Mouse (Mus musculus) cerebellum, postnatal 4 days (tissue): ENCODE measurements around the gene Tiprl.

ENCODE experiments used
- DNase-seq, 2 experiments: peaks; one replicate each; pipeline ENCODE4 v3.0.0; 2022; ENCODE audit warnings: low spot score in 2 of 2, mixed read lengths in 1 of 2

Tiprl gene

DNA sequence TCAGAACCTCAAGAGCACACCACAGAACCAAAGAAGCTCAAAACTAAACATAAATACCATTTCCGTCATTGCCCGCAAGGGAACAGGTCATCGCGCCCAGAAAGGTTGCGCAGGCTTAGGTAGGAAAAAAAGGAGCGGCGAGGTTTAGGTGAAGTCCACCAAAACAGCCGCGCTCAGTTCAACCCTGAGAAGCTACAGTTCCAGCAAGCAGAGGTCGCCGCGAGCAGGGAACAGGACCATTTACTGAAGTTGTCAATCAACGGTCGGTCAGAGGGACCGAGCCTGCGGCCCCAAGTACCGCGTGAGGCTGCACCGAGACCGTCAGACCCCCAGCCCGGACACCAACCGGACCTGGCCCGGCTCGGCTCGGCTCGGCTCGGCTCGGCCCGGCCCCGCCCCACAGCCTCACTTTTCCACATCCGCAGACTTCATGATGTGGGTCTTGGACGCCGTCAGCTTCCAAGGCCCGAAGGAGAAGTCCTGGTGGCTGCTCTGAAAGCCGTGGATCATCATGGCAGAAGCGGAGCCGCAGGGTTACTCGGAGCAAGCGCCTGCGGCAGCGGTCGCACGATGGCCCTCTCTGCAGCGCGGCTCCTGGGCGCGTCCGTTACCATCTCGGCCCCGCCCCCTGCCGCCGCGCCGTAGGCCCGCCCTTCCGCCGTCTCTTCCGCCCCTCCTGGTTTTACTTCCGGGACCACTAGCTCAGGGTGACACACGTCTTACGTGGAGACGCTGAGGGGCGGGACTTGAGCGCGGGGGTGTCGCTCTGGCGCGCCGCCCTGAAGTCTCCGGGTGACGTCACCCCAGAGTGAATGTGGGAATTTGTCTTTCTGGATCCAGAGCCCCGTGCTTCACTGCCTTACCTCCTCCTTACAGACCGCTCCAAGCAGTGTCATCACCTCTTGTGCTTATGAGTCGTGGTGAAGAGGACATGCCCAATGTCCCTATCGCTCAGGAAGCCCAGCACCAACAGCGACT, at the start of gene Tiprl:
Tiprl (minus strand) TSS at position 676 of the 978 bp plus-strand sequence.
- DNase-seq = peak; percentile 90 to 96

DNA sequence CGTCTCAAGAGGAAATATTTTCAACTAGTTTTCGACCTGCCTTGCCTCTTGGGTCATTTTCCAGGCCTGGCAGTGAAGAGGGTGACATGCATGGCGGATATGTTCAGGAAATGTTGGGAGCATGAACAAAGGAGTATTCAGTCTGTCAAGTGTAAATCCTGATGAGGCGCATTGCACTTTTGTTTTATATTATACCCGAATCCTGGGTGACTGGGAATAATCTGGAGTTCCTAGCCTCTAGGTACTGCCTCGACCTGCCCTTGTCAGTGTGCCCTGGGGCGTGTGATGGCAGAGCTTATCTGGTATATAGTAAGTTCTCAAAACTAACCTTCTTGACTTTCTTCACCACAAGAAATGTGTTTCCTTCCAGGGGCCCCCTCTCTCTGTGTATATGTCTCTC, 47.3 kb upstream of the Tiprl start:
- no peak for DNase-seq

DNA sequence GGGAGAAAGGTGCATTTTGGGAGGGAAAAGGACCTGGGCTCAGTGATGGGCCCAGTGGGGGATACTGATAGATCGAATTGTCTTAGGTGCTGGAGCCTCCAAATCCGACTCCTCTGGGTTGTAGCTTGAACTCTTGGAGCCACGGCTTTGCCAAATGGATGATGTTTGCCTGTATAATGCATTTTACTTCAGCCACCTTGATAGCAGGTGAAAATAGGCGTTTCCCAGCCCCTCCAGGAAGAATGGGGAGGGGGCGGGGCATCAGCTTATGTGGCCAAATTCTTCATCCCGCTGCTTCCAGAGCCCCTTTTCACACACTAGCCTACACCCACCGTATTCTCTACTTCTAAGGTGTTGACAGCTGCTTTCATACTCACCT, 46.2 kb upstream of the Tiprl start:
- no peak for DNase-seq

DNA sequence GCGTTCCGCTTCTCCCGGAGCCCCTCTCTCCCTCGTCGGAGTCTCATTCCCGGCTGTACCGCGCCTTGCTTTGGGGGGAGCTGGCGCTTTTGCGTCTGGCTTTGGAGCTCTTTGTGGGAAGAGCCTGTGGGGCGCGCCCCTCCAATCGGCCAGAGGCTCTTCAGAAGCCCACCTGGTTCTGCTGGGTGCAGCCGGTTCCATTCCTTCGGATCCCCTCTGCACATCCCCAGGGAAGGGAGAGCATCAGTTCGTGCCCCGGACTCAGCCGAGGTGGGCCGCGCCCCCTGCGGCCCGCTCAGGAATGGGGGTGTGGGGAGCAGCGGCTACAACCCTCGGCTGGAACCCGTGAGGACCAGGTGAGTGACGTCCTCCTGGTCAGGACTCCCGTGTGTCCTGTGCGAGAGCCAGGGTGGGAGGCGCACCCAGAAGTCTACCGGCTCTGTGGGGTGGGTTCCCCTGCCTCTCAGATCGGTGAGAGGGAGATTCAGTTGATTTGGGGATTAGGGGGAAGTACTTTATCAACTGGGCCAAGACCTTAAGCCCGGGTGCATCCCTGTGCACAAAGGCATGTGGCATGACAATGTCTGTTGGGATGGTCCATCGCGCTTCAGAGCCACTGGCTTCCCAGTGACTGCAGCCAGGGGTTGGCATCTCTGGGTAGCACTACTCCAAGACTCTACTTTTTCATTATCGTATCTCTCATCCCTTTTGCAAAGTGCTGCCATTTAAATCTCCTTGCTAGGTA, 45.6 kb upstream of the Tiprl start:
- no peak for DNase-seq

DNA sequence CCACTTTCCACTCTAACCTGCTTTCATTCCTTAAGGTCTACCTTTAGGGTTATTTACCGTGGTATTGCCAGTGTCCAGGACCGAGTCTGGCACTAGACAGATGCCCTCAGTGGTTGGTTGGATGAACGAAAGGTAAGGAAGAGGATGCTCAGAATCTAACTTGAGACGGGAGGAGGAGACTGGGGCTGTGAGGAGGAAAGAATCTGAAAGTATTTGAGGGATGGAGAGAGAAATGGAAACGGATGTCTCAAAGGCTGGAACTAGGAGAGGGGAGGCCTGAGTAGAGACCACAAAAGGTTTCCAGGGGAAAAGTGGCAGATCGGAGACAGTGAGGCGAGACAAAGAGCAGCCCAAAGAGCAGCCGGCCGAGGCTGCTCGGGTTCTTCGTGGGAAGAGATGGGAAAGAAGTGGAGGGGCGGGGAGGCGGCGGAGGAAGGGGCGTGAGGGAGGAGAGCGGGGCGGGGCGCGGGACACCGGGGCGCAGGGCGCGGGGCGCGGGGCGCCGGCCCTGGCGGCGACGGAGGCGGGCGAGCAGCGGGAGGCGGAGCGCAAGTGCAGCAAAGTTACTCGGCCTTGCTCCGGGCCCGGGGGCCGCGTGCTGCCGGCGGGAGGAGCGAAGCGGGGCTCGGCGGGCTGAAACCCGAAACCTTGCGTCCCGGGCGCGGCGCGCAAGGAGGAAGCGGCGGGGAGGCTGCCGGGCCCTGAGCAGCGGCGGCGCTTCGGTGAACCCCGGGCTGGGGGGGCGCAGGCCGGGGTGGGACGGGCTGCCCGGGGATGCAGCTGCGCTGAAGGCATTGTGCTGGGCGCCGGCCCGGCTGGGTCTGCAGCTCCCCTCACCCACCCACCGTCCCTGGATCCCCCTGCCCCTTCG, 44.8 kb upstream of the Tiprl start:
- peak; percentile 40 to 57 for DNase-seq

DNA sequence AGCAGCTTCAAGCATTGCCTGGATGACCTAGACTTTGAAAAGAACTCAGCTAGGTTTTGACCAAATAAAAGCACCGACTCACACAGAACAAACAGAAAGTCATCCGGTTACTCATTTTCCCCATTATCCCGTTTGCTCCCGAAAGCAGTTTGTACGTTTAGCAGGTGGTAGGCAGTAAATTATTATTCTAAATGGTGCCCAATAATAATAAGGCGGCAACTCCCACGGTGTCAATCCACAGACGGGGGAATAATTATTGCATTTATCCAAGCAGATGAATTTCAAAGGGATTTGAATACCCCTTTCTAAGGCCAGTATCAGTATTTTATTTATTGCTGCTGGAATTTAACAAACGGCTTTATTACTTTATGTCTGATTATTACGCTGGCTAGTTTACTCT, 43.9 kb upstream of the Tiprl start:
- no peak for DNase-seq

DNA sequence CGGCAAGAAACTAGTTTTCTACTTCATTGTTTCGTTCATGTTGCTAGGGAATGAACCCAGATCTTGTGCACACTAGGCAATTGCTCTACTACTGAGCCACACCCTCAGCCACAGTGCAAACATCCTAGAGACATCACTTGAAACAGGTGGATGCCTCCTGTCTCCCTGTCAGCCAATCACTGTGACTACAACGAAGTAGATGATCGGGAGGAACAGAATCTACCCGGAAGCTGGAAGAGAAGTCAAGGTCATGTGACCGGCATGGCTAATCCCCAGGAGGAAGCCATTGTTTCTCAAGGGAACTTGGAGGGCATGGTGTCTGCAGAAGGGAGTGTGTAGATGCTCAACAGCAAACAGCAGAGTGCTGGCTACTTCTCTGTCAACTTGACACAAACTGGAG, 38.1 kb upstream of the Tiprl start:
- no peak for DNase-seq

DNA sequence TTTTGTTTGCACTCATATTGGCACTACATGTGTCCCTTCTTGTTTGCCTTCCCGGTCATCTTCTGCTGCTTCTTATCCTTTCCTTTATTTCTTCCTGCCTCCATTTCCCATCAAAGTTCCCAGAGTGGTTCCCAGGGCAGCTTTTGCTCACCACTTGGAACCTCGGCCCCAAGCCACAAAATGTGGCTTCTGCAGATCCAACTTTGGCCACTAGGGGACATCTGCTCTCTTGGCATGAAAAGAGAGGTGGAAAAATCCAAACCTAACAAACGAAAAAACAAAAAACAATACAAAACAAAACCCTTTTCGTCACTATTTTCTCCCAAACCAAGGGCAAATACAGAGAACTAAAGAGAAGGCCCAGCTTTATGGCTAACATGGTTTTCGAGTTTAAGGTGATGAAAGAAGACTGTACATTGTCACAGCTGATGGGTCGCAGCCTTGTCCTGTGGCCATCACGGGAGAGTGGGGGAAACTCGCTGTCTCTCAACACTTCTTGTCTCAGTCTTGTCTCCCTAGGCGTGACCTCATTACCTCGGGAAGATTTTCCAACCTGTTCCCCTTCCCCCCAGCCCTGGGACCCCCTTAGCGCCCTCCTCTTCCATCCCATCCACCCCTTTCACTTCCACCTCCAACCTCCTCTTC, 15.4 kb upstream of the Tiprl start:
- DNase-seq = peak; percentile 32 to 62

DNA sequence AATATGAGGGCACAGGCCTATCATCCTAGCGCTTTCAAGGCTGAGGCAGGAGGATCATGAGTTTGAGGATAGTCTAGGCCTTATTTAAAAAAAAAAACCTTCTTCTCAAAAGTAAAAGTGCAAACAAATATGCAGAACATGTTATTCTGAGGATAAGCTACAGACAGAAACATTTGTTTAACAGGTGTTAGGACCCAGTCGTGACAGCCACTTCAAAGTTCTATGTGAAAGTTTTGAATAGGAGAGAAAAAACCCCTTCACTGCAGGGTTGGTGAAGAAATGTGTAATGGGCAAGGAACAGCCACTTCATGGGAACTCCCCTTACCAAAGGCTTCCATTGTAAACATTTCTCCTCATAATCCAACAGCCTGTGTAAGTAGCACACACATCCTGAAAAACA, 13.8 kb upstream of the Tiprl start:
- DNase-seq = no peak

DNA sequence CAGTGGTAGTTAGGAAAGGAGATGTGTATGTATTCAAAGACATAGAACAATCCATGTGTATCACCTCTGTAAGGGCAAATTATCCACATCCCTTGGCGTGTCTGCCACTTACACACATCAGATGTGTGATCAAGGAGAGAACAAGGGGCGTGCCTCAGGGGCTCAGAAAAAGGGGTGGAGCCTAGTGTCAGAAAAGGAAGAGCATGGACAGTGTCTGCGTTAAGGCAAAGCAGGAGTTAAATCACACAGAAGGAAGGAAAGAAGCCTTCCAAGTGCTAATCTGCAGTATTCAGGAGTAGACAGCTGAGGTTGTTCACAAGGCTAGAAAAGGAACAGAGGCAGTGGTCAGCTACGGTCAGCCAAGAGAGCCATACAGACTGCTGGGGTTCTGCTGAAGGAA, 12.0 kb upstream of the Tiprl start:
- DNase-seq = no peak

DNA sequence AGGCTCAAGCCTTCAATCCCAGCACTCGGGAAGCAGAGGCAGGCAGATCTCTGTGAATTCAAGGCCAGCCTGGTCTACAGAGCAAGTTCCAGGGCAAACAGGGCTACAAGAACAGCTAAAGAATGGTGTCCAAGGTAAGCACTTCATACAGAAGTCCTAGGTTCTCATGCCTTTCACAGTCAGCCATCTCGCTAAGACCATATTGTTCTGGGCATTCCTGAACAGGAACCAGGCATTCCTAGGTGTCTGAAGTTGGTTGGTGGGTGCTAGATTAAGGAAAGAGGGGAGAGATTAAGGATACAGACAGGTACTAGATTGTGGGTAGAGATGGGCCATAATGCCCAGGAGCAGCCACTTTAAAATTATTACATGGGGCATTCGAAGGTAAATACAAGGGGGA, 11.0 kb upstream of the Tiprl start:
- no peak for DNase-seq

DNA sequence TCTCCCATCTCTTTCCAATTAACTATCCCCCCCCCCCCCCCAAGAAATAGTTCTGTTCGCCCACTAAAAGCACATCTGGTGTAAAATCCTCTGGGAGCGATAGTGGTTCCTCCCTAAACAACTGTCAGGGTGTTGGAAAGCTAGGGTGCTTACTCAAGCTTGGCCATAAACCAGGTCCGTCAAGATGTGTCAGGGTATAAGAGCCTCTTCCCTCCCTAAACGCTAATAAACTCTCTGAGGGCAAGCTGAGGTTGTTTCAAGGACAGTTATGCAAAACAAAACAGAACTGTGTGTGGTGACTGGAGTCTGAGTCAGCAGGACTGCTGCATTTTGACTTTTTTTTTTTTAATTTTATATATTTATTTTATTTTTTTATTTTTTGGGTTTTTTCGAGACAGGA, 10.3 kb upstream of the Tiprl start:
- no peak for DNase-seq

DNA sequence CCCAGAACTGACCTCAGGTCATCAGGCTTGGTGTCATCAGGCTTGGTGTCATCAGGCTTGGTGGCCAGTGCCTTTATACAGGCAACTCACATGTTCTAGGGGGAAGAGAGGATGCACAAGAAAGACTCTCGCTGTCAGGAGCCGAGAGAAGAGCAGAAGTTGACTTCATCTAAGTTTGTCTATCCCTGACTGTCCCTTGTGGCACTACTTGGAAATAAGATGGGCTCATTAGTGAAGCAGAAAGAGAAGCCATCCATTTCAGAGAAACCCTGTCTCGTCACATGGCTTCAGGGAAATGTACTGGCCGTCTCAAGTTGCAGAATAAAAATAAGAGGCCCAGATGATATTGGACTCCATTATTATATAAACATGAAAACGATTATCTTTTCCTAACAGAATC, 9.8 kb upstream of the Tiprl start:
- no peak for DNase-seq

DNA sequence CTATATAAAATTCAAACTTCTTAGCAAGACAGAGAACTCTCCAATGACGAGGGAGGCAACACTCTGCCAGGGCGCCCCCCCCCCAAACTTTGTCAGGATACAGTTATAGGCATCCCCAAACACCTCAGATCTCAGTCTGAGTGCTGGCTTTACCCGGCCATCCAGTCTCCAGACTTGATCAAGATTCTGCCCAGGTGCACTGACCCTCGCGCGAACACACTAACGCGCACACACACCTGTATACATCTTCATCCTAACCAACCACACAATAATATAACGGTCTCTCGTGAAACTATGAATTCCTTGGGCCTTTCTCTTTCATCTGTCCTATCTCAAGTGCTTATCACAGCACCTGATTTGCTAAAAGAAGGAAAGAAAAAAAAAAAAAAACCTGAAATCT, 950 bp downstream of the Tiprl start:
- DNase-seq = no peak

DNA sequence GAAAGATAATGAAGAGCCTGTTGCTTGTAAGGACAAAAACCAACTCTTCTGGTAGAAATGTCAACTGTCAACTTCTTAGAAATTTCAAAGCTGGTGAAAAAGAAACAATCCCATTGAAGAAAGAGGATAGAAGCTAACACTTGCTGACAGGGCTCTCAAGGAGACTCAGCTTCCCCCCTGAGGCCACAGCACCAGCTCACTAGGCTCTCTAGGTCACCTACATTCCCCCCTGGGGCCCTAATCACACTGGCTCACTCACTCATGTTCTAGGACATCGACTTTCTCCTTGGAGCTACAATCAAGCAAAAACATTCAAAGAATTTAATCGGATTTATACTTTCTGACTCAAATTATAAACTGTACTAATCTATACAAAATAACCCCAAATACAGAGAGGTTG, 3.0 kb downstream of the Tiprl start:
- no peak for DNase-seq

DNA sequence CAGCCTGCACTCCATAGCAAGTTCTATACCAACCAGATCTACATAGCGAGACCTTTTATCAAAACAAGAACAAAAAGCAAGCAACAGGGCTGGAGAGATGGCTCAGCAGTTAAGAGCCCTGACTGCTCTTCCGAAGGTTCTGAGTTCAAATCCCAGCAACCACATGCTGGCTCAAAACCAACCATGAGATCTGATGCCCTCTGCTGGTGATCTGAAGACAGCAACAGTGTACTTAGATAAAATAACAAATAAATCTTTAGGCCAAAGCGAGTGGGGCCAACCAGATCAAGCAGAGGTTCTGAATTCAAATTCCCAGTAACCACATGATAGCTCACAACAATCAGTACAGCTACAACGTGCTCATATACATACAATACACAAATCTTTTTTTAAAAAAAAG, 6.1 kb downstream of the Tiprl start:
- DNase-seq = no peak

DNA sequence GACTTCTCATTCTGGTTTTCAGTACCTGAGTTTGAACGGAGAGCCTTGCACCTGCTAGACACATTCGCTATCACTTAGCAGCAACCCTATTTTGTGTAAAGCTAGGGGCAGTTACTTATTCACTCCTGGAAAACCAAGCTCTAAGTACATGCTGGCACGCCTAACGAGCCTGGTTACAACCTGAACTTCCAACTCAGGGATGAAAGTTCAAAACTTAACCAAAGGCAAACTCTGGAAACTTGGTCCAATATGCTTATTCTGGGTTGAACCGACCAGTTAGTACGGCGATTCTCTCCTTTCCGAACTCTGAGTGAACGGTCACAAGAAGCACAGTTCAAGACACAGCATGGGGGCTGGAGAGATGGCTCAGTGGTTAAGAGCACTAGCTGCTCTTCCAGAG, 7.2 kb downstream of the Tiprl start:
- no peak for DNase-seq

DNA sequence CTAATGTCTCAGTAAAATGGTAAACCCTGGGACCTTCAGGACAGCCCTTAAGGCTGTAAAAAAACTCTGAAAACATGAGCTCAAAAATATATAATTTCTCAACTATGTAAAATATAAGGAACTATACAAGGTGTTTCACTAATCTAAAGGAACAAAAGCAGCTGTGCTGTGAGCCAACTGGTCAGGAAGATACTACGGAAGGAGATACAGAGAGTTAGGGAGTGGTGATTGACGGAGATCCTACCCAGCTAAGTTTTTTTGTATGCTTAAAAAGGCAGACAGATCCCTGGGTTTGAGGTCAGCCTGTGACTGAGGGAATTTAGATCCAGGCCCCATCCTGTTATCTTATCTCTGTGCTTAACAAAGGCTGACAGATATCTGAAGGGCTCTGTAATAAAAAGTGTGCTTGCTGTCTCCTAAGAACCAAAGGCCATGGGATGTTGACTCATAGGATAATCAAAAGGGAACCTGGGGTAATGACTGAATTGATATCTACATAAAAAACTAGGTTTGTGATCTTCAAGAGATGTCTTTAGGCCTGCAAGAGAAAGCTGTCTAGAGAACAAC, 19.7 kb downstream of the Tiprl start:
- DNase-seq = no peak

DNA sequence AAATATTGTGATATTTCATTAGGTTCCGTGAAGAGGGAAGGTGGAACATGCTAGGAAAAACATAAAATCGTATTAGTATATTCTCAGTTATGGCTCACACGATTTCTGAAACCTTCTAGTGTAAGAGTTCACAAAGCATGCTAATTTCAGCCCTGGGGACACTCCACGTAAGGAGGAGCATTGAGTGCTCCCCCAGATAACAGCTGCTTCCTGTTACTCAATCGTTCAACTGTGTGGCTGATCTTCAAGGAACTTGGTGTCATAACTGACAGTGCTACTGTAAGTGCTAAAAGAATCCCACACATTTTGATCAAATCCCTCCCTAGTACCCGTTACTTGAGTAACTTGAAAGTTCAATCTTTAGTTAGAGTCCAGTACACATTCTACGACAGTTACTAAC, 21.0 kb downstream of the Tiprl start:
- DNase-seq = no peak

DNA sequence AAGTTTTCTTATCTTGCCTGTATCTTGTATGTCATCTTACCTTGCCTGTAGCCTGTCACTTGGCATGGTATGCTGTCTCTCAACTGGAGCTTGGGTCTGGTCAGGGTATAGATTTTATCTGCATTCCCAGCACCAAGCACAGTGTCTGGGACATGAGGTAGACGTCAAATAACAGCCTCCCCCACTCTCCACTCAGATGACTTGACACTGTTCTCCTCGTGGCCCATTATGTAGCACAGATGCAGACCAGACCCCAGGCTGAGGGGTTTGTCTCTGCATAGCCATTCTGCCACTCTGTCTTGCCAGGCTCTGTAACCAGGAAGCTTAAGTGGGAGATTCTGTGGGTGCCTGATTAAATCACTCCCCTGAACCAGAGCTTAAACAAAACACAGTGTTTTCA, 31.2 kb downstream of the Tiprl start:
- DNase-seq = no peak

DNA sequence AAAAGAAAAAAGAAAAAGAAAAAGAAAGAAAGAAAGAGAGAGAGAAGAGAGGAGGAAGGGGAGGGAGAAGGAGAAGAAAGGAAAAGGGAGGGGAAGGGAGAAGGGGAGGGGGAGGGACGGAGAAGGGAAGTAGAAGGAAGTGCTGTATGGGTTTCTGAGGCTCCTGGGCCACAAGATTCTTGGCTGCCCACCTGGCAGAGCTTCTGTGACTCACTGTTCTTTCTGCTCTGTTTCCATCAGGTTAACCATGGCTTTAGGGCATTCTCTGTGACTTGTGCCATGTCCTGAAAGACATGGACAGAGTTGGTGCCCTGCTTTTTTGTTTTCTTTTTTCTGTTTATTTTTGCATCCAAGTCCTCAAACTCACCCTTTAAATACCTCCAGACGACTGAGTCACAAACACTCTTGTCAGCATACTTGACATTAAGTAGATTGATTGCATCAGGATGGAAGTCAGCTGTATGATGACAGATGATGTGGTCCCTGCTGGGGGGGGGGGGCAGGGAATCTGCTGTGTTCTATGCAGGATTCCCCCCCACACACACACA, 33.2 kb downstream of the Tiprl start:
- DNase-seq = no peak
